Mouse (Mus musculus): ENCODE data around the gene Gm10959.

GRCm38 (mm10) chr3:122929723-122930122, 10.6 kb upstream of the Gm10959 start:
- TF ChIP-seq CTCF (IDR thresholded peaks at IDR 0.05; ENCODE audit: extremely low read depth, insufficient read length, insufficient replicate concordance, low read depth, low read length) (no peak), POLR2A (IDR thresholded peaks at IDR 0.05; ENCODE audit: low read depth, low read length) (no peak)
